Mouse (Mus musculus) CH12.LX (cell line): ENCODE data around the gene Artn.

ENCODE experiments used
- CTCF ChIP-seq, 2 experiments: IDR thresholded peaks in 1 of 2; conservative IDR thresholded peaks in 1 of 2; 2 replicates each; pipeline ENCODE4 v1.5.1; 2011 to 2012; ENCODE audit warnings: low read depth in 2 of 2, low read length in 2 of 2, improper control_type of control experiment in 1 of 2, inconsistent platforms in 1 of 2, mild to moderate bottlenecking in 1 of 2, moderate library complexity in 1 of 2
- ELF1 ChIP-seq: IDR thresholded peaks from 2 replicates; pipeline ENCODE4 v1.6.1; 2014; ENCODE audit warnings: low read depth, mild to moderate bottlenecking, inconsistent platforms, low read length, improper control_type of control experiment
- EP300 ChIP-seq: IDR thresholded peaks from 2 replicates; pipeline ENCODE4 v1.6.1; 2011; ENCODE audit warnings: low read length, improper control_type of control experiment
- ETS1 ChIP-seq: conservative IDR thresholded peaks from 2 replicates; pipeline ENCODE4 v1.6.1; 2012; ENCODE audit warnings: low read depth, mild to moderate bottlenecking, inconsistent platforms, low read length, improper control_type of control experiment, moderate library complexity
- JUN ChIP-seq: IDR thresholded peaks from 2 replicates; pipeline ENCODE4 v1.6.1; 2011; ENCODE audit warnings: low read depth, mild to moderate bottlenecking, low read length, improper control_type of control experiment, moderate library complexity; ENCODE audit not compliant: insufficient read depth
- MAZ ChIP-seq: IDR thresholded peaks from 2 replicates; pipeline ENCODE4 v1.6.1; 2012; ENCODE audit warnings: low read depth, mild to moderate bottlenecking, inconsistent platforms, low read length, improper control_type of control experiment, moderate library complexity
- UBTF ChIP-seq: IDR thresholded peaks from 2 replicates; pipeline ENCODE4 v1.6.1; 2012; ENCODE audit warnings: low read depth, mild to moderate bottlenecking, inconsistent platforms, low read length, improper control_type of control experiment, moderate library complexity
- USF1 ChIP-seq: IDR thresholded peaks from 2 replicates; pipeline ENCODE4 v1.6.1; 2014; ENCODE audit warnings: low read depth, mild to moderate bottlenecking, inconsistent platforms, low read length, improper control_type of control experiment
- USF2 ChIP-seq: conservative IDR thresholded peaks from 2 replicates; pipeline ENCODE4 v1.6.1; 2011; ENCODE audit warnings: low read depth, low read length, improper control_type of control experiment
- ZC3H11A ChIP-seq: IDR thresholded peaks from 2 replicates; pipeline ENCODE4 v1.6.1; 2012; ENCODE audit warnings: low read depth, mild to moderate bottlenecking, inconsistent platforms, low read length, improper control_type of control experiment
- ZNF384 ChIP-seq: IDR thresholded peaks from 2 replicates; pipeline ENCODE4 v1.6.1; 2012; ENCODE audit warnings: low read depth, low read length, improper control_type of control experiment, inconsistent platforms

GRCm38 (mm10) chr4:117978282-117978681 is 48.7 kb upstream of the Artn start:
- TF ChIP-seq MAZ, result no peak
- no peak for TF ChIP-seq EP300
- TF ChIP-seq ETS1, result no peak
- TF ChIP-seq CTCF (conservative IDR thresholded peaks at IDR 0.05 in 1 of 2, IDR thresholded peaks at IDR 0.05 in 1 of 2; ENCODE audit: low read depth in 2 of 2, low read length in 2 of 2), result no peak
- TF ChIP-seq USF1, result no peak
- no peak for TF ChIP-seq ELF1
- TF ChIP-seq USF2, result no peak
- no peak for TF ChIP-seq ZC3H11A
- no peak for TF ChIP-seq ZNF384
- TF ChIP-seq UBTF, result no peak
- TF ChIP-seq JUN, result no peak
